8 mouse cellular contexts compared by ENCODE assay signal in genomic region chr7:16147643-16148042, GRCm38 (mm10). TPM values are rescaled to one million over a fixed set of nuclear protein-coding genes. Genes with fewer than 3 reads are reported as not detected.
DNase-seq lines count a peak whose midpoint lies in the region; ATAC-seq lines count a peak whose summit lies in the region.
"Had no signal": no experiment of that assay in that cellular context is flagged by ENCODE, and none has a peak within 500 bp of the region (broad histone marks: within the 10 kb centered on the region; RNA-seq: fewer than 3 reads in every experiment).

No protein-coding gene starts in this region.

- no peaks in the 10 kb centered on the region for H3K36me3 ChIP-seq in liver, embryonic 12.5 days
- no peaks in the 10 kb centered on the region for H3K36me3 ChIP-seq in kidney, embryonic 14.5 days (ENCODE audit: control insufficient read depth, insufficient read depth, low read length)
- H3K36me3 ChIP-seq in midbrain, embryonic 14.5 days (ENCODE audit: control insufficient read depth, insufficient read depth, low read length): peaks cover 13% of the 10 kb centered on the region

- no peak overlapping the region for H3K9ac ChIP-seq in liver, embryonic 12.5 days
- no peak overlapping the region for H3K9ac ChIP-seq in kidney, embryonic 14.5 days (ENCODE audit: low read depth, low read length)
- no peak overlapping the region for H3K9ac ChIP-seq in midbrain, embryonic 14.5 days (replicated peaks; ENCODE audit: low read length)
- H3K9ac ChIP-seq: limb, embryonic 13.5 days had no signal

- no peak overlapping the region for H3K4me2 ChIP-seq in liver, embryonic 12.5 days
- H3K4me2 ChIP-seq in kidney, embryonic 14.5 days (replicated peaks; ENCODE audit: low read depth, low read length): no peak overlapping the region
- H3K4me2 ChIP-seq in midbrain, embryonic 14.5 days (ENCODE audit: low read length): no peak overlapping the region
- H3K4me2 ChIP-seq: limb, embryonic 13.5 days had no signal

- ATAC-seq in liver, embryonic 12.5 days: no peak
- ATAC-seq in kidney, embryonic 14.5 days (ENCODE audit: low FRiP score, low TSS enrichment): 0 out of 2 replicates have a peak, but pooled peaks have one; percentile 33
- ATAC-seq in midbrain, embryonic 14.5 days (ENCODE audit: low FRiP score, low TSS enrichment): no peak; the same call in 1 of the 2 replicates

- H3K27me3 ChIP-seq in liver, embryonic 12.5 days (replicated peaks): peaks cover 45% of the 10 kb centered on the region
- H3K27me3 ChIP-seq in kidney, embryonic 14.5 days (ENCODE audit: control insufficient read depth, insufficient read depth, low read length): no peaks in the 10 kb centered on the region
- H3K27me3 ChIP-seq in midbrain, embryonic 14.5 days (ENCODE audit: control insufficient read depth, insufficient read depth, low read length): no peaks in the 10 kb centered on the region

- H3K4me1 ChIP-seq in liver, embryonic 12.5 days: no peaks in the 10 kb centered on the region
- no peaks in the 10 kb centered on the region for H3K4me1 ChIP-seq in kidney, embryonic 14.5 days (ENCODE audit: control insufficient read depth, insufficient read depth, low read length)
- no peaks in the 10 kb centered on the region for H3K4me1 ChIP-seq in midbrain, embryonic 14.5 days (ENCODE audit: control insufficient read depth, insufficient read depth, low read length)
- H3K4me1 ChIP-seq: limb, embryonic 13.5 days had no signal

- no peaks in the 10 kb centered on the region for H3K9me3 ChIP-seq in liver, embryonic 12.5 days (replicated peaks)
- H3K9me3 ChIP-seq in kidney, embryonic 14.5 days (ENCODE audit: control insufficient read depth, low read length): no peaks in the 10 kb centered on the region
- no peaks in the 10 kb centered on the region for H3K9me3 ChIP-seq in midbrain, embryonic 14.5 days (ENCODE audit: control insufficient read depth, low read length)
- H3K9me3 ChIP-seq: limb, embryonic 13.5 days had no signal

- DNase-seq in liver: peak; percentile 63
- peak; percentile 62 to 70 for DNase-seq in adrenal gland, adult 18-20 months (ENCODE audit: low spot score in 2 of 2)
- DNase-seq in embryo, embryonic 11.5 days (ENCODE audit: low read depth, low spot score): peak; percentile 38
- no peak for DNase-seq in midbrain, embryonic 14.5 days
- no peak for DNase-seq in layer of hippocampus, adult 11-12 months (ENCODE audit: low spot score)

- WGBS in liver, embryonic 12.5 days (ENCODE audit: insufficient replicate concordance): 14% methylated on average over 15 of the region's 15 CpGs
- 10% methylated on average over 15 of the region's 15 CpGs for WGBS in kidney, embryonic 14.5 days
- 13% methylated on average over 15 of the region's 15 CpGs for WGBS in midbrain, embryonic 14.5 days

- H3K27ac ChIP-seq in liver, embryonic 12.5 days: no peak overlapping the region
- no peak overlapping the region for H3K27ac ChIP-seq in kidney, embryonic 14.5 days (ENCODE audit: low read depth, low read length)
- H3K27ac ChIP-seq in midbrain, embryonic 14.5 days (replicated peaks; ENCODE audit: low read depth, low read length): peak overlapping the region; percentile 32; the same call in 1 of the 2 replicates
- H3K27ac ChIP-seq: limb, embryonic 13.5 days had no signal

- no peak overlapping the region for H3K4me3 ChIP-seq in liver, embryonic 12.5 days
- no peak overlapping the region for H3K4me3 ChIP-seq in kidney, embryonic 14.5 days (ENCODE audit: low read length)
- H3K4me3 ChIP-seq in midbrain, embryonic 14.5 days (replicated peaks; ENCODE audit: low read depth, low read length): no peak overlapping the region
- H3K4me3 ChIP-seq: limb, embryonic 13.5 days had no signal

RNA-seq across cellular contexts. Expression of gene Slc8a2, which starts 18.0 kb away (rescaled TPM):
- not detected in 2 replicates for polyA plus RNA-seq in liver, embryonic 12.5 days (2016; fragmentation: Nextera tagmentation; extraction: Ambion mirVana)
- 1 to 10 TPM; 2.0 to 2.5 TPM for total RNA-seq in adrenal gland, adult 18-20 months (2021)
- polyA plus RNA-seq in kidney, embryonic 14.5 days (2014; fragmentation: Nextera tagmentation; extraction: Ambion mirVana): 0.21 and 0.24 TPM in 2 replicates
- polyA plus RNA-seq in midbrain, embryonic 14.5 days (2014; fragmentation: Nextera tagmentation; extraction: Ambion mirVana): 1.1 and 1.2 TPM in 2 replicates

RNA-seq across cellular contexts. Expression of gene Meis3, which starts 27.2 kb away (rescaled TPM):
- polyA plus RNA-seq in liver, embryonic 12.5 days (2016; fragmentation: Nextera tagmentation; extraction: Ambion mirVana): 4.4 and 5.7 TPM in 2 replicates
- 10 to 100 TPM; 12.1 to 14.3 TPM for total RNA-seq in adrenal gland, adult 18-20 months (2021)
- 26.1 and 28.0 TPM in 2 replicates for polyA plus RNA-seq in kidney, embryonic 14.5 days (2014; fragmentation: Nextera tagmentation; extraction: Ambion mirVana)
- polyA plus RNA-seq in midbrain, embryonic 14.5 days (2014; fragmentation: Nextera tagmentation; extraction: Ambion mirVana): 137 and 151 TPM in 2 replicates

RNA-seq across cellular contexts. Expression of gene Kptn, which starts 27.9 kb away (rescaled TPM):
- polyA plus RNA-seq in liver, embryonic 12.5 days (2016; fragmentation: Nextera tagmentation; extraction: Ambion mirVana): 13.4 and 15.0 TPM in 2 replicates
- 10 to 100 TPM; 19.6 to 20.7 TPM for total RNA-seq in adrenal gland, adult 18-20 months (2021)
- polyA plus RNA-seq in kidney, embryonic 14.5 days (2014; fragmentation: Nextera tagmentation; extraction: Ambion mirVana): 25.1 and 29.2 TPM in 2 replicates
- 33.1 and 40.5 TPM in 2 replicates for polyA plus RNA-seq in midbrain, embryonic 14.5 days (2014; fragmentation: Nextera tagmentation; extraction: Ambion mirVana)

RNA-seq across cellular contexts. Expression of gene Napa, which starts 49.4 kb away (rescaled TPM):
- polyA plus RNA-seq in liver, embryonic 12.5 days (2016; fragmentation: Nextera tagmentation; extraction: Ambion mirVana): 163 and 165 TPM in 2 replicates
- total RNA-seq in adrenal gland, adult 18-20 months (2021): 100 to 1,000 TPM; 160 to 178 TPM
- 179 and 188 TPM in 2 replicates for polyA plus RNA-seq in kidney, embryonic 14.5 days (2014; fragmentation: Nextera tagmentation; extraction: Ambion mirVana)
- 209 and 245 TPM in 2 replicates for polyA plus RNA-seq in midbrain, embryonic 14.5 days (2014; fragmentation: Nextera tagmentation; extraction: Ambion mirVana)

Comparison
In these comparisons a context has a peak if more than half of its experiments do, and no peak if none do; other contexts are left out.
1. DNase-seq: peak in liver (single experiment), adrenal gland, adult 18-20 months (2 of 2) and embryo, embryonic 11.5 days (single experiment); none in midbrain, embryonic 14.5 days (single experiment) and layer of hippocampus, adult 11-12 months (single experiment).